Mouse (Mus musculus) cerebellum, adult 2 months (tissue): ENCODE data around the gene Clip1.

Experiments
- CTCF ChIP-seq: fragments of 200-500 bp; IDR thresholded peaks from 2 replicates; pipeline ENCODE4 v1.5.1; 2011; ENCODE audit warnings: low read depth, mild to moderate bottlenecking, control low read depth, low read length, moderate library complexity, borderline replicate concordance; ENCODE audit not compliant: insufficient read depth
- POLR2A ChIP-seq: fragments of 200-500 bp; IDR thresholded peaks from 2 replicates; pipeline ENCODE4 v1.6.1; 2011; ENCODE audit warnings: low read length, control low read depth, borderline replicate concordance; ENCODE audit not compliant: insufficient read depth

DNA sequence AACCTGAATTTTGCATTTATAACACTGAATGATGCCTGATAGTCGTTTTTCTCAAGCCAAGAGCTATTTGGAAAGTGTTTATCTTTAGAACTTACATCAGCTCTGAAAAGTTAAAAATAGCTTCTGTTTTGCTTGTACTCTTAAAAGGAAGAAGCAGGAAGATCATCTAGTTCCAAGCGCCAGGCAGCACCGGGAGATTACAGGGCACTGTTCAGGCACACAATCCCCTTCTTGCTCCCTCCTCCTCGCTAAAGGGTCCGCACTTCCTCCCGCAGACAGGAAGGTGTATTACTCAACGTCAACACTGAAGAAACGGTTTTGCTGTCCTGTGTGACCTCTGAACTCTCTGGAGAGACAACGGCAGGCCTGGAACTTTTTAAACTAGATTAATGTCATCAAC is 22.4 kb downstream of the Clip1 start:
- no peak for TF ChIP-seq CTCF
- no peak for TF ChIP-seq POLR2A
